Mouse (Mus musculus) neutrophil, adult 83 days (primary cell): ENCODE data around the gene Hif3a. TPM values are rescaled to one million over a fixed set of nuclear protein-coding genes. Genes with fewer than 3 reads are reported as not detected.

Source experiments
- total RNA-seq, 2 experiments: library from RNA; stranded (reverse); gene quantifications; one replicate each; pipeline ENCODE4 v1.2.4; 2023

Gene Hif3a
- 1 to 10 TPM in 1 of 2 experiments, under 1 TPM in 1; 0.42 to 1.3 TPM for total RNA-seq

GRCm38 (mm10) chr7:17062389-17062788 is at the start of gene Hif3a:
Gene Hif3a, minus strand, starts transcription at chr7:17062427.

DNA sequence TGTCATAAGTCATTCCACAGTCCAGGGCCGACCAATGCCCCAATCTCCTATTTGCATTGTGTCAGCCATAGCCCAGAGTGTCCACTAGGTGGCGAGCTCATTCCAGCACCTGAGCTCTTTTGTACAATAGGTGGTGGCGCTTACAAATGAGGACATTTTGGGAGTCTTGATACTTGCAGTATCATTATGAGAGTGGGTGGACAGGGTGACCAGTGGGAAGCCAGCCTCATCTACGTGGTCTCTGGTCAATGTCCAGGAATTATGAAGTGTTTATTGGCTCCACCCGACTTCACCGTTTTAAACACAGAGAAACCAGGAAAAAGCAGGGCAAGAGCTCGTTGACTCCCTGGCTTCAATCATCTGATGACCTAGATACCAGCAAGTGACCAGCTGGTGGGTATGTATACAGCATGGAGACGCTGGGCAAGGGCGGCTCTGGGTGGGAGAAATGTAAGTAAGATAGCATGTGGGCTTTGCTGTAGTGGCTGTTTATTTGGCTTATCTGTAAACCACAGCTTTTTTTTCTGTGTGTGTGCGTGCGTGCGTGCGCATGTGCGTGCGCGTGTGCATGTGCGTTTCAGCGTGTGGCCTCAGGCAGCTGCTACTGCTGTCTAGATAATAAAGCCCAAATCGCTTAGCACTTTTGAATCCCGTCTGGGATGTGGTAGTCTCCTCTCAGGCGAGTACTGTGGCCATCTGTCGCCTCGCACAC is 11.8 kb upstream of the Hif3a start, which contains the start of gene Psg16:
TSS of gene Psg16 (plus strand) at position 137 of the 712 bp plus-strand sequence.

GRCm38 (mm10) chr7:17027588-17028343 is 34.5 kb downstream of the Hif3a start, which contains the start of gene Ppp5c:
Gene Ppp5c, minus strand, starts transcription at chr7:17027924.

DNA sequence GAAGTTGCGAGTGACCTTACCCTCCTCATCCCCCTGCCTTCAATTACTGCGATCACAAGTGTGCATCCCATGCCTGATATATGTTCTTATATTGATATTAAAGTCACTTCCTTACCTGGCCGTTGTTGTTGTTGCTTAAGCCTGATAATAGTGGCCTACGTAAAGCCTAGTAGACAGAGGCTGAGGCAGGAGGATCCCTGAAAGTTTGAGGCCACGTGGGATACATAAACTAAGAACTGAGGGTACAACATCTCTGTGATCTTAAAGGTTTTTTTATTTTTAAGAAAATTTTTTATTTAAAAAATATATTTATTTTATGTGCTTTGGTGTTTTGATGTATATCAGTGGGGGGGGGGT is 69.8 kb downstream of the Hif3a start, which contains the start of gene Ccdc8:
TSS of gene Ccdc8 (plus strand) at position 258 of the 357 bp plus-strand sequence.

GRCm38 (mm10) chr7:16982859-16983568 is 79.2 kb downstream of the Hif3a start, which contains the start of gene Gm42372:
Gene Gm42372, plus strand, starts transcription at chr7:16983086.

Other genes with a start within 250 kb of the Hif3a start
- gene Strn4, start 246.5 kb downstream of the Hif3a start, total RNA-seq: 10 to 100 TPM; 75.2 to 78.0 TPM
- 10 to 100 TPM; 12.4 to 13.8 TPM for gene Fkrp, start 245.7 kb downstream of the Hif3a start, total RNA-seq
- gene Prkd2, start 219.5 kb downstream of the Hif3a start, total RNA-seq: 10 to 100 TPM; 43.2 to 52.6 TPM
- gene Dact3, start 187.1 kb downstream of the Hif3a start, total RNA-seq: under 1 TPM in 1 of 2 experiments, not detected in 1; 0.11 TPM
- gene Gng8, start 170.6 kb downstream of the Hif3a start, total RNA-seq: not detected
- gene Ptgir, start 155.9 kb downstream of the Hif3a start, total RNA-seq: 10 to 100 TPM; 29.6 to 30.3 TPM
- gene Calm3, start 138.3 kb downstream of the Hif3a start, total RNA-seq: 100 to 1,000 TPM; 224 to 233 TPM
- under 1 TPM in 1 of 2 experiments, not detected in 1; 0.13 TPM for gene Pnmal2, start 117.7 kb downstream of the Hif3a start, total RNA-seq
- not detected for gene Pnmal1, start 102.7 kb downstream of the Hif3a start, total RNA-seq
- under 1 TPM; 0.07 to 0.11 TPM for gene Gm42372, start 79.3 kb downstream of the Hif3a start, total RNA-seq
- under 1 TPM; 0.09 to 0.18 TPM for gene Ccdc8, start 69.7 kb downstream of the Hif3a start, total RNA-seq
- 10 to 100 TPM; 37.7 to 42.4 TPM for gene Ppp5c, start 34.5 kb downstream of the Hif3a start, total RNA-seq
- under 1 TPM; 0.20 TPM for gene Psg16, start 11.6 kb upstream of the Hif3a start, total RNA-seq
- not detected for gene Ceacam3, start 87.9 kb upstream of the Hif3a start, total RNA-seq
- not detected for gene Psg29, start 141.1 kb upstream of the Hif3a start, total RNA-seq